Mouse (Mus musculus): ENCODE results near the gene Palm. TPM values are rescaled to one million over a fixed set of nuclear protein-coding genes. Genes with fewer than 3 reads are reported as not detected.

Palm gene
- total RNA-seq, 4 experiments from 2014 or later, result 244 to 264 (median 260) TPM

- DNase-seq (ENCODE audit: low spot score in 2 of 2), result peak; percentile 99 to 100
Measured at GRCm38 (mm10) chr10:79853860-79854795, 60.8 kb downstream of the Palm start, which contains the start of gene Ptbp1. Ptbp1 (plus strand) TSS chr10:79854427.

GRCm38 (mm10) chr10:79854801-79855541, 61.6 kb downstream of the Palm start:
- no peak for DNase-seq (ENCODE audit: low spot score in 2 of 2)

- DNase-seq (ENCODE audit: low spot score in 2 of 2), result no peak
Measured at GRCm38 (mm10) chr10:79855558-79856184, 62.3 kb downstream of the Palm start.

GRCm38 (mm10) chr10:79856280-79856679, 62.9 kb downstream of the Palm start:
- no peak for DNase-seq (ENCODE audit: low spot score in 2 of 2)

GRCm38 (mm10) chr10:79856704-79857451, 63.5 kb downstream of the Palm start:
- DNase-seq (ENCODE audit: low spot score in 2 of 2), result no peak

DNA sequence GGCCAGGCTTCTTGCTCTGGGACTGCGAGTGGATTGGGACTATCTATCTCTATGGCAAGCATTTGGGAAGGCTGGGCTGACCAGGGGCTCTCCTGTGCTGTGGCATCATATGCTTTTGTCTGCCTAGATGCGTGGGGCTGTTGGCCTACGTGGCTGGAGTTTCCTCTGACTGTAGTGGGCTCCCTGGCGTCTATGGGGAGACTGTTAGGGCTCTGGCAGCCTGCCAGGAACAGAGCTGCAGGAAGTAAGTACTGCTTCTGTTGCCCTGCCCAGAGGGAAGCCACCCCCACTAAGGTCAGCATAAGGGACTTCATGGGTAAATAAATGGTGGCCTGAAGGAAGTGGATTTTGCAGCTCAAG, 64.1 kb downstream of the Palm start:
- no peak for DNase-seq (ENCODE audit: low spot score in 2 of 2)

- no peak for DNase-seq (ENCODE audit: low spot score in 2 of 2)
Measured at GRCm38 (mm10) chr10:79857894-79858293, 64.5 kb downstream of the Palm start.

GRCm38 (mm10) chr10:79858416-79859074, 65.2 kb downstream of the Palm start:
- peak; percentile 69 to 73 for DNase-seq (ENCODE audit: low spot score in 2 of 2)

DNA sequence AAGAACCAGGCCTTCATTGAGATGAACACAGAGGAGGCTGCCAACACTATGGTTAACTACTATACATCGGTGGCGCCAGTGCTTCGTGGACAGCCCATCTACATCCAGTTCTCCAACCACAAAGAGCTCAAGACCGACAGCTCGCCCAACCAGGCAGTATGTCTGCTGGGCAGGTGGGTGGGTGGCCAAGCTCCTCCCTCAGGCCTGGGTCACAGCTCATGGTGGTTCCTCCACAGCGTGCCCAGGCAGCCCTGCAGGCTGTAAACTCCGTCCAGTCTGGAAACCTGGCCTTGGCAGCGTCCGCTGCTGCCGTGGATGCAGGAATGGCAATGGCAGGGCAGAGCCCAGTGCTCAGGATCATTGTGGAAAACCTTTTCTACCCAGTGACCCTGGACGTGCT, 65.7 kb downstream of the Palm start:
- DNase-seq (ENCODE audit: low spot score in 2 of 2), result no peak

DNA sequence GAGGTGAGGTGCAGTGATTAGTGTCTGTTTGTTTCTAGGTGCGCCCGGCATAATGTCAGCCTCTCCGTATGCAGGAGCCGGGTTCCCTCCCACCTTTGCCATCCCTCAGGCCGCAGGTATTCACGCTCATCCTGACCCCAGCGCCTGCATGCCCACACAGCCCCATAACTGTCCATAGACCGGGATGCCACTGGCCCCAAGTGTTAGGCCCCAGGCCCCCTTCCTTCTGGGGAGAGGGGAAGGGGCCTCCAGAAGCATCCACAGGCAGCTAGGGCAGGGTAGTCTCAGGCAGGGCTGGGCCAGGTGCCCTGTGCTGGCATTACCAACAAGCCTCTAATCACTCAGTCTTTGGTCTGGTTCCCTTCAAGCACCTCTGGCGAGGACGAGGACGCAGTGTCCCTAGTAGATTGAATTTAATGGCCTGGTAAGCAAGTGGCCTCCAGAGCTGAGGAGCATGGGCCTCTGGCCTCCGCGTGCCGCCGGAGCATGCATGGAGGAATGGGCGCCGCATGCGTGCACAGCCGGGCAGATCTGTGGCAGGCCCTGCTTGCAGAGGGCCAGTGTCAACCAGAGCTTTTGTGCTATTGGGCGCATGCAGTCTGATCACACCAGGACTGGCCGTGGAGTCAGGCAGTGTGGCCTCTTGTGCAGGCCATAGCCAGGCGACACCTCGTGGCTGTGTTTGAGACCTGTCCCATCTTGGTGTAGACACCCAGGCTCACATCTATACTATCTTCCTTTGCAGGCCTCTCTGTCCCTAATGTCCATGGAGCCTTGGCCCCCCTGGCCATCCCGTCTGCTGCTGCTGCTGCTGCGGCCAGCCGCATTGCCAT, 66.9 kb downstream of the Palm start:
- no peak for DNase-seq (ENCODE audit: low spot score in 2 of 2)

DNA sequence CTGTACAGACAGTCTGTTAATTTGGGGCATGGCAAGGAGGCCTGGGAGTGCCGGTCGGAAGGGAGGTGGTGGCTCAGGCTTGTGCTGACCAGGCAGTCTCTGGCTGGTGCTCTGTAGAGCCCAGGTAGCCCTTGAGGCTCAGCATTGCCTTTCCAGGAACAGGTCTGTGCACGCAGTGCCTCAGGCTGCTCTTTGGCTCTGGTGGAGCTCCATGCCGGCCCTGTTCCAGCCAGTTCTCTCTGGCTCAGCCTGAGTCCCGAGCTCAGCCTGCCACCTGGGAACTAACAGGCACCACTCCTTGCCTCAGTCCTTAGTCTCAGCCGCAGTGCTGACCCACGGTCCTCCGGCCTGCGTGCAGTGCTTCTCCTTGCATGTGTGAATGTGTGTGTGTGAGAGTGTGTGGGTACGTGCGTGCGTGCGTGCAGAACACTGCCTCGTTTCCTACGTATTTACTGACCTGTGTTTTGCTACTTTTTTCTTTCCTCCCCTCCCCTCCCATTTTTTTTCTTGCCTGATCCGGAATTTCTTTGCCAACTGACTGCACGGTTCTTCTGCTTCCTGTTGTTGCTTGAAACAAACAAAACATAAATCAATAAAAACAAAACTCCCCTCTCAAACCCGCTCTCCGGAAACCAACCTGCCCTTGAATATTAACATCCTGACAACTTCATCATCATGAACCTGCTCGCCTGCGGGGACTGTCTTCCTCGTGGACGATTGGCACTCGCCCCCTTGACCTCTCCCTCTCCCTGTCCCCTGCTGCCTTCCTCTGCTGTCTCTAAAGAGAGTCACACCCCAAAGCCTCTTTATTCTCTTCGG, 68.1 kb downstream of the Palm start:
- DNase-seq (ENCODE audit: low spot score in 2 of 2), result no peak

GRCm38 (mm10) chr10:79862049-79862788, 68.8 kb downstream of the Palm start:
- DNase-seq (ENCODE audit: low spot score in 2 of 2), result no peak

GRCm38 (mm10) chr10:79862925-79863324, 69.6 kb downstream of the Palm start:
- no peak for DNase-seq (ENCODE audit: low spot score in 2 of 2)

- no peak for DNase-seq (ENCODE audit: low spot score in 2 of 2)
Measured at GRCm38 (mm10) chr10:79864351-79865188, 71.2 kb downstream of the Palm start.

DNA sequence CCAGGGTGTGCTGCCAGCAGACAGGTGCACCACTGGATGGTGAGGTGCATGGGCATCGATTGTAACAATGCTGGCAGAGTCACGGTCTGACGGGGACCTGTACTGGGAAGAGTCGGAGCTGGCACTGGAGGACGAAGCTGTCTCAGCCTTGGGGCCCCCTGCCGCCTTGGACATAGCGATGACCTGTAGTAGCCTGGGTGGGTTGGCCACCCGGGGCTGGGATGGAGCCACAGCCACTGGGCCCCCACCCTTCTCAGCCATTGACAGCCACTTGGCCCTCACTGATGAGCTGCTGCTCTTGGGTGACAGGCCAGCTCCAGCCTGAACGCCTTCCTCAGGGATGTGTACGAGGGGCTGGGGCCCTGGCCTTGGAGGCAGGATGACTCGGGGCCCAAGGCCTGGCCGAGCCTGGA, 71.8 kb downstream of the Palm start:
- no peak for DNase-seq (ENCODE audit: low spot score in 2 of 2)

DNA sequence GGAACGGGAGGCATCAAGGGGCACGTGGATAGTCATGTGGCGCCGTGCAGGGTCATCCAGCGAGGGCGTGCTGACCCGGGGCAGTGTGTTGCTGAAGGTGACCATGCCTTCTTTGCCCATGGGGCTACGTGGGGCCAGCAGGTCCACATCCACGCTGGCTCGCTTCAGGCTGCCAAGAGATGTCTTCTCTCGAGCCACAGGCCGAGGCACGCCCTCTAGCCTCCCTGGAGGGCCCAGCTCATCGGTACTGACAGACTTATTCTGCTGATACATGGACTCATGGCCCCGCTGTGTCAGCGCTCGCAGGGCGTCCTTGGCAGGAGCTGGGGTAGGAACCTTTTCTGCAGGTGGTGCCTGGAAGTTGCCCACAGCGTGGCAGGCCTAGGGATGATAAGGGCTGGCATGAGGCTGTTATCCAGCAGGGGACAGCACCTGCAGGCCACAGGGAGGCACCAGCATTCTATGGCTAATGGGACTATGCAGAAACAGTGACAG, 72.5 kb downstream of the Palm start:
- DNase-seq (ENCODE audit: low spot score in 2 of 2), result no peak

GRCm38 (mm10) chr10:79866601-79867000, 73.2 kb downstream of the Palm start:
- DNase-seq (ENCODE audit: low spot score in 2 of 2), result no peak

All from layer of hippocampus, adult 8-10 months (tissue).